Mouse (Mus musculus) limb, embryonic 14.5 days (tissue): ENCODE measurements around the gene 0610030E20Rik. TPM values are rescaled to one million over a fixed set of nuclear protein-coding genes. Genes with fewer than 3 reads are reported as not detected.

Source experiments
- ATAC-seq: fragments of 200-750 bp; cut with Nextera tagmentation; 2 replicates; pipeline ENCODE4 v1.8.0; 2017; ENCODE audit warnings: low read depth, moderate number of reproducible peaks, moderate TSS enrichment; ENCODE audit not compliant: low FRiP score
- DNase-seq: peaks from one replicate; pipeline ENCODE4 v3.0.0-alpha.2; 2015; ENCODE audit warnings: low spot score
- H3K27ac ChIP-seq: fragments of 300-500 bp; sonication (generic); replicated peaks from 2 replicates; pipeline ENCODE4 v1.5.1; 2014; ENCODE audit warnings: low read depth, mild to moderate bottlenecking, low read length, moderate library complexity, mixed read lengths
- H3K27me3 ChIP-seq: fragments of 300-500 bp; sonication (generic); 2 replicates; pipeline ENCODE4 v1.6.1; 2014; ENCODE audit warnings: low read length, mixed read lengths; ENCODE audit not compliant: control insufficient read depth, insufficient read depth
- H3K36me3 ChIP-seq: fragments of 300-500 bp; sonication (generic); 2 replicates; pipeline ENCODE4 v1.6.1; 2014; ENCODE audit warnings: mild to moderate bottlenecking, low read length, moderate library complexity, mixed read lengths; ENCODE audit not compliant: control insufficient read depth, insufficient read depth
- H3K4me1 ChIP-seq: fragments of 300-500 bp; sonication (generic); 2 replicates; pipeline ENCODE4 v1.6.1; 2014; ENCODE audit warnings: antibody characterized with exemption, low read length, mixed read lengths; ENCODE audit not compliant: control insufficient read depth, insufficient read depth
- H3K4me2 ChIP-seq: fragments of 300-500 bp; sonication (generic); replicated peaks from 2 replicates; pipeline ENCODE4 v1.6.1; 2014; ENCODE audit warnings: low read depth, mild to moderate bottlenecking, low read length, moderate library complexity; ENCODE audit not compliant: severe bottlenecking
- H3K4me3 ChIP-seq: fragments of 300-500 bp; sonication (generic); replicated peaks from 2 replicates; pipeline ENCODE4 v1.5.1; 2014; ENCODE audit warnings: low read length
- H3K9ac ChIP-seq: fragments of 300-500 bp; sonication (generic); 2 replicates; pipeline ENCODE4 v1.6.1; 2014; ENCODE audit warnings: mild to moderate bottlenecking, low read depth, low read length, moderate library complexity; ENCODE audit not compliant: severe bottlenecking
- H3K9me3 ChIP-seq: fragments of 300-500 bp; sonication (generic); 2 replicates; pipeline ENCODE4 v1.6.1; 2016; ENCODE audit warnings: low read length; ENCODE audit not compliant: control insufficient read depth
- POLR2A ChIP-seq: fragments of 200-500 bp; IDR thresholded peaks from 2 replicates; pipeline ENCODE4 v1.8.0; 2012; ENCODE audit warnings: inconsistent platforms, mild to moderate bottlenecking, moderate library complexity, borderline replicate concordance; ENCODE audit not compliant: insufficient read depth, insufficient read length; ENCODE audit errors: extremely low read depth
- WGBS: fragments of 180-500 bp; shearing (Covaris S2); extraction: QIAGEN DNeasy Blood & Tissue Kit; methylation state at CpG from one replicate; pipeline ENCODE4 v1.1.7; 2014; 5-methylcytosine and 5-hydroxymethylcytosine counted together
- polyA plus RNA-seq, 2 experiments: library from polyadenylated mRNA; depleted of rRNA in 1 of 2; stranded (reverse) in 1 of 2; unstranded in 1 of 2; fragments of >200 nt; fragmentation: Nextera tagmentation in 1 of 2; extraction: Ambion mirVana in 1 of 2; gene quantifications; 2 replicates each; pipeline versions ENCODE4 v1.2.1 to v1.2.3; 2012 to 2014

0610030E20Rik gene
- polyA plus RNA-seq, 2 experiments = 23.0 to 30.6 TPM

GRCm38 (mm10) chr6:72389941-72390771 is 43.0 kb downstream of the 0610030E20Rik start, which contains the start of gene Vamp8:
Vamp8 (minus strand) TSS chr6:72390703.
- DNase-seq (peak; percentile 59), ATAC-seq (peak; percentile 71)
- peak within 1 kb of the TSS; percentile 94 for H3K27ac ChIP-seq
- 3% methylated on average over 24 of the region's 33 CpGs for WGBS
- no peaks in the 10 kb centered on the region for H3K9me3 ChIP-seq
- peaks cover 27% of the 10 kb centered on the region for H3K4me1 ChIP-seq
- H3K36me3 ChIP-seq = peaks cover 17% of the 10 kb centered on the region
- peak; percentile 68; the same call in 1 of the 2 replicates for TF ChIP-seq POLR2A
- peak within 1 kb of the TSS; percentile 58 for H3K4me3 ChIP-seq
- H3K4me2 ChIP-seq = peak within 1 kb of the TSS; percentile 79
- peak within 1 kb of the TSS; percentile 75 for H3K9ac ChIP-seq
- H3K27me3 ChIP-seq = no peaks in the 10 kb centered on the region

- H3K27me3 ChIP-seq = no peaks in the 10 kb centered on the region
- DNase-seq (no peak), ATAC-seq (no peak)
- H3K27ac ChIP-seq = peak overlapping the region; percentile 94
- no peaks in the 10 kb centered on the region for H3K9me3 ChIP-seq
- no peak for TF ChIP-seq POLR2A
- H3K4me2 ChIP-seq = peak overlapping the region; percentile 79
- peak overlapping the region; percentile 58 for H3K4me3 ChIP-seq
- peak overlapping the region; percentile 75 for H3K9ac ChIP-seq
- H3K36me3 ChIP-seq = peaks cover 9% of the 10 kb centered on the region
- 17% methylated on average over 12 of the region's 12 CpGs for WGBS
- peaks cover 27% of the 10 kb centered on the region for H3K4me1 ChIP-seq
Measured at GRCm38 (mm10) chr6:72390795-72391521, 43.8 kb downstream of the 0610030E20Rik start.

GRCm38 (mm10) chr6:72392341-72392740 is 45.2 kb downstream of the 0610030E20Rik start:
- no peaks in the 10 kb centered on the region for H3K27me3 ChIP-seq
- H3K36me3 ChIP-seq = no peaks in the 10 kb centered on the region
- no peak for ATAC-seq
- no peak for DNase-seq
- no peak overlapping the region for H3K27ac ChIP-seq
- no peak overlapping the region for H3K9ac ChIP-seq
- H3K4me2 ChIP-seq = no peak overlapping the region
- WGBS = 90% methylated on average over 5 of the region's 5 CpGs
- peaks cover 27% of the 10 kb centered on the region for H3K4me1 ChIP-seq
- TF ChIP-seq POLR2A = no peak
- no peaks in the 10 kb centered on the region for H3K9me3 ChIP-seq
- H3K4me3 ChIP-seq = no peak overlapping the region

GRCm38 (mm10) chr6:72396837-72397251 is 49.7 kb downstream of the 0610030E20Rik start:
- Histone ChIP-seq H3K4me1 (no peaks in the 10 kb centered on the region), H3K4me3 (no peak overlapping the region), H3K27me3 (no peaks in the 10 kb centered on the region), H3K9me3 (no peaks in the 10 kb centered on the region), H3K4me2 (no peak overlapping the region), H3K9ac (no peak overlapping the region), H3K36me3 (no peaks in the 10 kb centered on the region), H3K27ac (no peak overlapping the region)
- no peak for ATAC-seq
- no peak for TF ChIP-seq POLR2A
- 77% methylated on average over 10 of the region's 10 CpGs for WGBS
- DNase-seq = no peak

- no peak for TF ChIP-seq POLR2A
- no peak for ATAC-seq
- Histone ChIP-seq H3K4me3 (no peak overlapping the region), H3K4me1 (no peaks in the 10 kb centered on the region), H3K4me2 (no peak overlapping the region), H3K27me3 (no peaks in the 10 kb centered on the region), H3K36me3 (no peaks in the 10 kb centered on the region), H3K27ac (no peak overlapping the region), H3K9ac (no peak overlapping the region), H3K9me3 (no peaks in the 10 kb centered on the region)
- no peak for DNase-seq
- WGBS = 46% methylated on average over 2 of the region's 2 CpGs
Measured at GRCm38 (mm10) chr6:72399967-72400366, 52.9 kb downstream of the 0610030E20Rik start.
